29 mouse cellular contexts compared by ENCODE assay signal in the genomic region with DNA sequence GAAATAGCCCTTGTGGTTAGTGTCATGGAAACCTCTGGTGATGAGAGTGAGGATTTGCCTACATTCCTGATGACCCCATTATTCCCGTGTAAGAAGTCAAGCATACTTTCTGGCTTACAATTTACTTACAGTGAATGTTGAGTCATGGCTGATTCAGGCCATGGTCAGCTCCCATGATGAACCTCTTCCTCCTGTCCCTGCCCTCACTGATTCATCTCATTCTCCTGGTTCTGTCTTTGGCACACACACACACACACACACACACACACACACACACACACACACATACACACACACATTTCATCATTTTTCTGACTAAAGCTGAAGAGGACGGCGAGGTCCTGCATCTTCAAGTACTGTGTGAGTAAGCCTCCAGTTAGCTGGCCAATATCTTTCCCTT. TPM values are rescaled to one million over a fixed set of nuclear protein-coding genes. Genes with fewer than 3 reads are reported as not detected.
A peak's percentile ranks its signal among the peaks of the same experiment; 100 is the strongest.
DNase-seq lines count a peak whose midpoint lies in the region; ATAC-seq lines count a peak whose summit lies in the region.
"Had no signal": no experiment of that assay in that cellular context is flagged by ENCODE, and none has a peak within 500 bp of the region (broad histone marks: within the 10 kb centered on the region; RNA-seq: fewer than 3 reads in every experiment).

No protein-coding gene starts in this region.

- peak overlapping the region; percentile 86 for H3K4me3 ChIP-seq in erythroblast, embryonic 14.5 days (replicated peaks)
- H3K4me3 ChIP-seq in limb, embryonic 10.5 days: no peak overlapping the region
- H3K4me3 ChIP-seq: embryonic facial prominence, embryonic 13.5 days; heart, embryonic 12.5 days; hindbrain, embryonic 13.5 days; limb, embryonic 12.5 days; liver, embryonic 15.5 days had no signal

- H3K36me3 ChIP-seq in erythroblast, embryonic 14.5 days (ENCODE audit: control insufficient read depth): peaks cover 72% of the 10 kb centered on the region
- no peaks in the 10 kb centered on the region for H3K36me3 ChIP-seq in limb, embryonic 10.5 days
- H3K36me3 ChIP-seq: embryonic facial prominence, embryonic 13.5 days; heart, embryonic 12.5 days; hindbrain, embryonic 13.5 days; limb, embryonic 12.5 days; liver, embryonic 15.5 days had no signal

- 93% methylated on average over 3 of the region's 3 CpGs for whole genome bisulfite sequencing in limb, embryonic 10.5 days

- H3K27ac ChIP-seq in limb, embryonic 10.5 days: no peak overlapping the region
- H3K27ac ChIP-seq: embryonic facial prominence, embryonic 13.5 days; hindbrain, embryonic 13.5 days; limb, embryonic 12.5 days; liver, embryonic 15.5 days had no signal

- peaks cover 51% of the 10 kb centered on the region for H3K4me1 ChIP-seq in erythroblast, embryonic 14.5 days (ENCODE audit: control insufficient read depth)
- no peaks in the 10 kb centered on the region for H3K4me1 ChIP-seq in limb, embryonic 10.5 days
- H3K4me1 ChIP-seq: embryonic facial prominence, embryonic 13.5 days; limb, embryonic 12.5 days had no signal

- H3K9me3 ChIP-seq in erythroblast, embryonic 14.5 days (ENCODE audit: control insufficient read depth, low read length): no peaks in the 10 kb centered on the region
- H3K9me3 ChIP-seq in limb, embryonic 10.5 days (replicated peaks): no peaks in the 10 kb centered on the region
- H3K9me3 ChIP-seq: embryonic facial prominence, embryonic 13.5 days; heart, embryonic 12.5 days; hindbrain, embryonic 13.5 days; limb, embryonic 12.5 days; liver, embryonic 15.5 days had no signal

- no peaks in the 10 kb centered on the region for H3K27me3 ChIP-seq in erythroblast, embryonic 14.5 days (ENCODE audit: control insufficient read depth)
- H3K27me3 ChIP-seq in limb, embryonic 10.5 days (ENCODE audit: low read depth, poor library complexity, severe bottlenecking): no peaks in the 10 kb centered on the region
- H3K27me3 ChIP-seq: embryonic facial prominence, embryonic 13.5 days; heart, embryonic 12.5 days; hindbrain, embryonic 13.5 days; limb, embryonic 12.5 days; liver, embryonic 15.5 days had no signal

- no peak for ATAC-seq in erythroblast, adult 5-6 weeks (replicated peaks; ENCODE audit: low FRiP score, poor library complexity, severe bottlenecking)
- ATAC-seq: forebrain, embryonic 14.5 days; intestine, postnatal 0 days had no signal

- peak; percentile 79 for DNase-seq in adrenal gland, adult 2 months
- DNase-seq in adrenal gland, postnatal 36 days: peak; percentile 51 to 56
- DNase-seq in spleen, postnatal 10 days (ENCODE audit: low spot score in 2 of 2): no peak
- no peak for DNase-seq in limb, embryonic 10.5 days (ENCODE audit: low spot score)
- no peak for DNase-seq in MN1 (ENCODE audit: low spot score)
- no peak for DNase-seq in natural killer cell, adult 2 months (ENCODE audit: low spot score in 2 of 2)
- DNase-seq: cerebellum, adult 8-10 months; embryo, embryonic 11 days; gastrocnemius, postnatal 14 days; heart, adult 11 months; heart, postnatal 4 days; kidney, adult 9 months; kidney, postnatal 10 days; layer of hippocampus, postnatal 36 days; lung, embryonic 14.5 days; lung, postnatal 14 days; midbrain, embryonic 14.5 days; right cerebral cortex, postnatal 4 days; thymus, adult 2 months; thymus, postnatal 36 days had no signal

RNA-seq across cellular contexts. Expression of gene Cdk17, which starts 21.9 kb away (rescaled TPM):
- polyA plus RNA-seq in erythroblast, embryonic 14.5 days (2012): 0.17 and 0.41 TPM in 2 replicates
- 21.7 and 27.5 TPM in 2 replicates for total RNA-seq in erythroblast, adult 5-6 weeks (2015; ENCODE audit: low replicate concordance)
- 26.2 and 35.1 TPM in 2 replicates for total RNA-seq in erythroblast, adult 5-6 weeks (2017; ENCODE audit: low replicate concordance)
- total RNA-seq in adrenal gland, adult 2 months (2021): 10 to 100 TPM; 26.5 to 30.0 TPM
- 8.7 and 9.3 TPM in 2 replicates for polyA plus RNA-seq in adrenal gland, adult 2 months (2012; rRNA removed)
- 10 to 100 TPM; 24.1 to 25.7 TPM for total RNA-seq in adrenal gland, postnatal 36 days (2021)
- 13.9 and 15.4 TPM in 2 replicates for polyA plus RNA-seq in limb, embryonic 10.5 days (2016; fragmentation: Nextera tagmentation; extraction: Ambion mirVana)

RNA-seq across cellular contexts. Expression of gene Cfap54, which starts 57.3 kb away (rescaled TPM):
- 0.09 and 0.16 TPM in 2 replicates for polyA plus RNA-seq in erythroblast, embryonic 14.5 days (2012)
- total RNA-seq in erythroblast, adult 5-6 weeks (2015; ENCODE audit: low replicate concordance): 0.42 TPM in 1 of 2 replicates, not detected in the other
- 1.2 and 4.2 TPM in 2 replicates for total RNA-seq in erythroblast, adult 5-6 weeks (2017; ENCODE audit: low replicate concordance)
- 1 to 10 TPM; 4.8 to 6.8 TPM for total RNA-seq in adrenal gland, adult 2 months (2021)
- polyA plus RNA-seq in adrenal gland, adult 2 months (2012; rRNA removed): 0.35 and 1.6 TPM in 2 replicates
- 1 to 10 TPM; 5.5 TPM for total RNA-seq in adrenal gland, postnatal 36 days (2021)
- 0.08 and 0.15 TPM in 2 replicates for polyA plus RNA-seq in limb, embryonic 10.5 days (2016; fragmentation: Nextera tagmentation; extraction: Ambion mirVana)
- polyA plus RNA-seq: intestine, postnatal 0 days had no signal

Comparison
In these comparisons a context has a peak if more than half of its experiments do, and no peak if none do; other contexts are left out.
1. DNase-seq: peak in adrenal gland, adult 2 months (single experiment) and adrenal gland, postnatal 36 days (2 of 2); none in spleen, postnatal 10 days (0 of 2), limb, embryonic 10.5 days (single experiment), MN1 (single experiment) and natural killer cell, adult 2 months (0 of 2).